Mouse (Mus musculus): ENCODE measurements around the gene Adgrg3. TPM values are rescaled to one million over a fixed set of nuclear protein-coding genes. Genes with fewer than 3 reads are reported as not detected.

Adgrg3 gene
- total RNA-seq, 1 experiment: 0.36 TPM

DNA sequence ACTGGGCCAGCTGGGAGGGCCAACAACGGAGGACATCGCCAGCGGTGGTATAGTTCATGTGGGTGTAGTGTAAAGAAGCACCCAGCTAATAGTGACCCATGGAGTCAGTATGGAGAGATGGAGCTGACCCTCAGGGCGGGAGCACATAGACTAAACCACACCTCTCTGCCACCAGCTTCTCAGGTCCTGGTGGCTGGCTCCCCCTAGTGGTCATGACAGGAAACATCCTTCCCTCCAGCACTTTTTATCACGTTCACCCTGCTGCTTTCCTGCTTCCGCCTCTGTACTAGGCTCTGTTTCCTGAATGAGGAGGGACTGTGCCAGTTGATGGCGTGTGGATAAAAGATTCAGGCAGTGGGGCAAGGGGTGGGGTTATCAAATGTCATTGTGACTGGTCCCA, 15.8 kb upstream of the Adgrg3 start:
- Histone ChIP-seq H3K9ac (ENCODE audit: insufficient read depth, low read depth, low read length, poor library complexity, severe bottlenecking) (no peak overlapping the region), H3K27ac (ENCODE audit: insufficient read depth, low read depth, low read length, poor library complexity, severe bottlenecking) (no peak overlapping the region), H3K4me3 (ENCODE audit: insufficient read depth in 1 of 2, low read depth in 1 of 2, low read length in 2 of 2, poor library complexity in 1 of 2, severe bottlenecking in 1 of 2) (no peak overlapping the region), H3K9me3 (ENCODE audit: control insufficient read depth, insufficient read depth, low read depth, low read length) (no peaks in the 10 kb centered on the region), H3K4me1 (ENCODE audit: control insufficient read depth in 2 of 2, insufficient read depth in 2 of 2, low read length in 2 of 2, poor library complexity in 1 of 2) (peaks cover 6 to 25% of the 10 kb centered on the region in 2 experiments), H3K36me3 (ENCODE audit: control insufficient read depth, insufficient read depth, low read length, poor library complexity, severe bottlenecking) (no peaks in the 10 kb centered on the region)
- DNase-seq (ENCODE audit: low read depth, low spot score): peak; percentile 85
- no peak for TF ChIP-seq HCFC1 (IDR thresholded peaks at IDR 0.05; ENCODE audit: borderline replicate concordance, insufficient read depth, low read length)
- TF ChIP-seq ZNF384 (IDR thresholded peaks at IDR 0.05; ENCODE audit: low read depth, low read length): peak; percentile 4; the same call in 1 of the 2 replicates
- no peak for TF ChIP-seq MAFK (IDR thresholded peaks at IDR 0.05; ENCODE audit: insufficient read depth, low read depth, low read length)
- TF ChIP-seq ZC3H11A (IDR thresholded peaks at IDR 0.05; ENCODE audit: borderline replicate concordance, low read depth, low read length): peak; percentile 29; the same call in 1 of the 2 replicates
- TF ChIP-seq CHD2 (IDR thresholded peaks at IDR 0.05; ENCODE audit: low read depth, low read length): no peak
- in situ Hi-C loops (cut with MboI; ENCODE audit: low sequenced_read_pairs in 2 of 2, unreplicated experiment in 2 of 2): loop anchor here in 1 of 2 experiments (5.0 kb wide), 1 partner anchor 54 kb away; no protein-coding TSS in a partner anchor

DNA sequence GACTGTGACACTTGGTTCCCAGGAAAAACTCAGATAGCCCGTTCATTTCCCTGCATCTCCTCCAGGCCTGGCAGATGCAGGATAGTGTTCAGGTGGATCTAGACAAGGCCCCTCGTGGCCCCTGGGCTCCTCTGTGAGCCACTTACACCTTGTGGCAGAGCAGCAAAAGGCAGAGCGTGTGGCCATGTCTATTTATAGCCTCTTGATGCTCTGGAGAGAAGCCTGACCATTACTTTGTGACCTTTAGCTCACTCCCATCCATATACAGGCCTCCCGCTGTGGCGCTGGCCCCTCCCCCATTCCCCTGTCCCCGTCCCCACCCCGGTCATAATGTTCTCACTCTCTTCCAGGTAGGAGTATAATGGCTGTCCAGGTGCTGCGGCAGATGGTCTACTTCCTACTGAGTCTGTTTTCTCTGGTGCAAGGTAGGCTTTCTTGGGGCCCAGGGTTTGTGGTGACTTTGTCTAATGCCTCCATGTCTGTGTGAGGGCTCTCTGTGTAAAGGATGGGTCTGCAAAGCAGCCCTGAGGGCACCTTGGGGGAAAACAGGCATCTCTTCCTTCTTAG, 15.3 kb upstream of the Adgrg3 start:
- Histone ChIP-seq H3K36me3 (ENCODE audit: control insufficient read depth, insufficient read depth, low read length, poor library complexity, severe bottlenecking) (no peaks in the 10 kb centered on the region), H3K4me3 (ENCODE audit: insufficient read depth in 1 of 2, low read depth in 1 of 2, low read length in 2 of 2, poor library complexity in 1 of 2, severe bottlenecking in 1 of 2) (no peak overlapping the region), H3K9ac (ENCODE audit: insufficient read depth, low read depth, low read length, poor library complexity, severe bottlenecking) (no peak overlapping the region), H3K9me3 (ENCODE audit: control insufficient read depth, insufficient read depth, low read depth, low read length) (no peaks in the 10 kb centered on the region), H3K4me1 (ENCODE audit: control insufficient read depth in 2 of 2, insufficient read depth in 2 of 2, low read length in 2 of 2, poor library complexity in 1 of 2) (peaks cover 6 to 22% of the 10 kb centered on the region in 2 experiments), H3K27ac (ENCODE audit: insufficient read depth, low read depth, low read length, poor library complexity, severe bottlenecking) (no peak overlapping the region)
- TF ChIP-seq ZNF384 (IDR thresholded peaks at IDR 0.05; ENCODE audit: low read depth, low read length) (no peak), CHD2 (IDR thresholded peaks at IDR 0.05; ENCODE audit: low read depth, low read length) (no peak), ZC3H11A (IDR thresholded peaks at IDR 0.05; ENCODE audit: borderline replicate concordance, low read depth, low read length) (no peak), MAFK (IDR thresholded peaks at IDR 0.05; ENCODE audit: insufficient read depth, low read depth, low read length) (no peak), HCFC1 (IDR thresholded peaks at IDR 0.05; ENCODE audit: borderline replicate concordance, insufficient read depth, low read length) (no peak)
- in situ Hi-C loops (cut with MboI; ENCODE audit: low sequenced_read_pairs in 2 of 2, unreplicated experiment in 2 of 2): loop anchor here in 1 of 2 experiments (5.0 kb wide), 1 partner anchor 55 kb away; no protein-coding TSS in a partner anchor
- DNase-seq (ENCODE audit: low read depth, low spot score): no peak

DNA sequence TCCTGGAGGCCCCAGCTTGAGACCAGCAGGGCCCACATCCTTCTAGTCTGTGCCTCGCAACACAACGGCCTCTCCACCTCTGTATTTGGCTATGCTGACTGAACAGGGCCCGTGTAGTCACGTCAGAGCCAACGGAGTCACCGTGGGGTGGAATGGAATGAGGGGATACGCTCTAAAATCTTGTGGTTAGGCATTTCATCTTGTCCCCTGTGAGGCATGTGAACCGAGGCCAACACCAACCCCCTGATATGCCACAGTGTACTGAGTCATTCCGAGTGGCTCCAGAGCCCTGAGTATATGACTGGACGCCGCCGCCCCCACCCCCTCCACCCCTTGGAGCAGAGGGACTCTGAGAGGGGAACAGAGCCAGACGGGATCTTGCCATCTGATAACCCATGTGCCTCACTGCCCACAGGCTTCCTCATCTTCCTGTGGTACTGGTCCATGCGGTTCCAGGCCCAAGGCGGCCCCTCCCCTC, 5.0 kb upstream of the Adgrg3 start:
- Histone ChIP-seq H3K9ac (ENCODE audit: insufficient read depth, low read depth, low read length, poor library complexity, severe bottlenecking) (no peak overlapping the region), H3K4me3 (ENCODE audit: insufficient read depth in 1 of 2, low read depth in 1 of 2, low read length in 2 of 2, poor library complexity in 1 of 2, severe bottlenecking in 1 of 2) (no peak overlapping the region), H3K27ac (ENCODE audit: insufficient read depth, low read depth, low read length, poor library complexity, severe bottlenecking) (no peak overlapping the region), H3K9me3 (ENCODE audit: control insufficient read depth, insufficient read depth, low read depth, low read length) (no peaks in the 10 kb centered on the region), H3K4me1 (ENCODE audit: control insufficient read depth in 2 of 2, insufficient read depth in 2 of 2, low read length in 2 of 2, poor library complexity in 1 of 2) (peaks cover 0 to 1% of the 10 kb centered on the region in 2 experiments; a peak in 1 of 4 replicates), H3K36me3 (ENCODE audit: control insufficient read depth, insufficient read depth, low read length, poor library complexity, severe bottlenecking) (no peaks in the 10 kb centered on the region)
- in situ Hi-C loops (cut with MboI; ENCODE audit: low sequenced_read_pairs in 2 of 2, unreplicated experiment in 2 of 2): no loop called here
- TF ChIP-seq CHD2 (IDR thresholded peaks at IDR 0.05; ENCODE audit: low read depth, low read length) (no peak), HCFC1 (IDR thresholded peaks at IDR 0.05; ENCODE audit: borderline replicate concordance, insufficient read depth, low read length) (no peak), MAFK (IDR thresholded peaks at IDR 0.05; ENCODE audit: insufficient read depth, low read depth, low read length) (no peak), ZNF384 (IDR thresholded peaks at IDR 0.05; ENCODE audit: low read depth, low read length) (no peak), ZC3H11A (IDR thresholded peaks at IDR 0.05; ENCODE audit: borderline replicate concordance, low read depth, low read length) (no peak)
- DNase-seq (ENCODE audit: low read depth, low spot score): no peak

DNA sequence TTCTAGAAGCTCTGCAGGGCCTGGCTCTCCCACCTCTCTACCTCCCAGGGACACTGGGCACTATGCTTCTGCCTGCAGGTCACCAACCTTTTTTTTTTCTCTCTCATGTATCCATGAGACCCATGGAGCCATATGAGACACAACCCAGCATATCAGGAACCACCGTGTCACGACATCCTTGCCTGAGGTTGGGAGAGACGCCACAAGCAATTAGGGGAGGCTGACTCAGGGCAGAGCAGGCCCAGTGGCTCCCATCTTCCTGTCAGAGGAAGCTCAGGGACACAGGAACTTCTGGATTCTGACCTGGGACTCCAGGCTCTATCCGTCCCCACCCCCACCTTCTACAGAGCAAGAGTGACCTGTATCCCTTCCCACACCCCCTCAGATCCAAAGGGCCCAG, 1.6 kb upstream of the Adgrg3 start:
- no peak for DNase-seq (ENCODE audit: low read depth, low spot score)
- Histone ChIP-seq H3K27ac (ENCODE audit: insufficient read depth, low read depth, low read length, poor library complexity, severe bottlenecking) (no peak overlapping the region), H3K4me3 (ENCODE audit: insufficient read depth in 1 of 2, low read depth in 1 of 2, low read length in 2 of 2, poor library complexity in 1 of 2, severe bottlenecking in 1 of 2) (no peak overlapping the region), H3K9ac (ENCODE audit: insufficient read depth, low read depth, low read length, poor library complexity, severe bottlenecking) (no peak overlapping the region), H3K36me3 (ENCODE audit: control insufficient read depth, insufficient read depth, low read length, poor library complexity, severe bottlenecking) (no peaks in the 10 kb centered on the region), H3K9me3 (ENCODE audit: control insufficient read depth, insufficient read depth, low read depth, low read length) (no peaks in the 10 kb centered on the region), H3K4me1 (ENCODE audit: control insufficient read depth in 2 of 2, insufficient read depth in 2 of 2, low read length in 2 of 2, poor library complexity in 1 of 2) (peaks cover 0 to 2% of the 10 kb centered on the region in 2 experiments; a peak in 1 of 4 replicates)
- in situ Hi-C loops (cut with MboI; ENCODE audit: low sequenced_read_pairs in 2 of 2, unreplicated experiment in 2 of 2): no loop called here
- TF ChIP-seq ZNF384 (IDR thresholded peaks at IDR 0.05; ENCODE audit: low read depth, low read length): no peak
- no peak for TF ChIP-seq ZC3H11A (IDR thresholded peaks at IDR 0.05; ENCODE audit: borderline replicate concordance, low read depth, low read length)
- no peak for TF ChIP-seq CHD2 (IDR thresholded peaks at IDR 0.05; ENCODE audit: low read depth, low read length)
- TF ChIP-seq MAFK (IDR thresholded peaks at IDR 0.05; ENCODE audit: insufficient read depth, low read depth, low read length): no peak
- no peak for TF ChIP-seq HCFC1 (IDR thresholded peaks at IDR 0.05; ENCODE audit: borderline replicate concordance, insufficient read depth, low read length)
